Mouse (Mus musculus) hindbrain, postnatal 0 days (tissue): ENCODE data around the gene Casp7. TPM values are rescaled to one million over a fixed set of nuclear protein-coding genes. Genes with fewer than 3 reads are reported as not detected.
"Not testable (repeated sequence)": the region's sequence is repeated elsewhere in the genome, so short reads cannot be mapped to it uniquely, and the experiment has no call there.

Source experiments
- ATAC-seq: fragments of 200-750 bp; cut with Nextera tagmentation; 2 replicates; pipeline ENCODE4 v1.8.0; 2017; ENCODE audit warnings: mild to moderate bottlenecking, moderate TSS enrichment, moderate library complexity
- DNase-seq: peaks from one replicate; pipeline ENCODE4 v3.0.0-alpha.2; 2015; ENCODE audit warnings: low spot score
- H3K27ac ChIP-seq: fragments of 300-500 bp; sonication (generic); 2 replicates; pipeline ENCODE4 v1.5.1; 2014; ENCODE audit warnings: mild to moderate bottlenecking
- H3K27me3 ChIP-seq: fragments of 300-500 bp; sonication (generic); 2 replicates; pipeline ENCODE4 v1.6.1; 2014; ENCODE audit warnings: low read length, mixed read lengths; ENCODE audit not compliant: insufficient read depth
- H3K36me3 ChIP-seq: fragments of 300-500 bp; sonication (generic); 2 replicates; pipeline ENCODE4 v1.6.1; 2014; ENCODE audit warnings: low read length, mixed read lengths; ENCODE audit not compliant: insufficient read depth
- H3K4me1 ChIP-seq: fragments of 300-500 bp; sonication (generic); 2 replicates; pipeline ENCODE4 v1.6.1; 2014; ENCODE audit warnings: antibody characterized with exemption, low read length, mixed read lengths; ENCODE audit not compliant: insufficient read depth
- H3K4me2 ChIP-seq: fragments of 300-500 bp; sonication (generic); 2 replicates; pipeline ENCODE4 v1.6.1; 2014; ENCODE audit warnings: low read depth, mild to moderate bottlenecking, low read length, moderate library complexity, mixed read lengths
- H3K4me3 ChIP-seq: fragments of 300-500 bp; sonication (generic); 2 replicates; pipeline ENCODE4 v1.5.1; 2014; ENCODE audit warnings: low read length
- H3K9ac ChIP-seq: fragments of 300-500 bp; sonication (generic); replicated peaks from 2 replicates; pipeline ENCODE4 v1.6.1; 2014; ENCODE audit warnings: mild to moderate bottlenecking, low read length, moderate library complexity, mixed read lengths
- H3K9me3 ChIP-seq: fragments of 300-500 bp; sonication (generic); 2 replicates; pipeline ENCODE4 v1.6.1; 2016; ENCODE audit warnings: low read length, mixed read lengths
- CTCF ChIP-seq: IDR thresholded peaks from 2 replicates; pipeline ENCODE4 v1.5.1; 2016; ENCODE audit warnings: antibody characterized with exemption, control low read depth, low read depth
- WGBS: fragments of 180-500 bp; shearing (Covaris S2); extraction: QIAGEN DNeasy Blood & Tissue Kit; methylation state at CpG from one replicate; pipeline ENCODE4 v1.1.7; 2014; 5-methylcytosine and 5-hydroxymethylcytosine counted together
- polyA plus RNA-seq: library from polyadenylated mRNA; unstranded; fragments of >200 nt; fragmentation: Nextera tagmentation; extraction: Ambion mirVana; gene quantifications from 2 replicates; pipeline ENCODE4 v1.2.1, GENCODE M21; 2015
- total RNA-seq: library from RNA; depleted of rRNA; stranded (reverse); fragments of >200 nt; gene quantifications from 2 replicates; pipeline ENCODE4 v1.2.3, GENCODE M21; 2014

The Casp7 gene
- total and polyA plus RNA-seq, 2 experiments from 2014 or later: 17.6 to 28.1 TPM

DNA sequence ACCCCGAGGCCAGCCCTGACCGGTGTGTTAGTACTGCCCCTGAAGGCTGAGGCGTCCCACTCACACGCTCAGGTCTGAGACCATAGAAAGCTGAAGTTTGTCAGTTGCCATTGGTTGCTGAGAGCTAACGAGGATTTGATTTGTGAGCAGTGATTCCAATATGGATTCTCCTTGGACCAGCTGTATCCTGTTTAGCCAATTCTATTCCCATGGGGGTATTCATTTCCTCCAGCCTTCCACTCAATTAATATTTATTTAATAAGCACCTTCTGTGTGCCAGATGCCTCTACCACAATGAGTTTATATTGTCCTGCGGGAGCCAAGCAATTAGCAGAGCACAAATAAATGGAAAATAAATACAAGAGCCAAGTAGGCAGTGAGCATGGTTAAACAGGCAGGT is 4.9 kb downstream of the Casp7 start:
- Histone ChIP-seq H3K4me2 (no peak overlapping the region), H3K4me3 (no peak overlapping the region), H3K27me3 (no peaks in the 10 kb centered on the region), H3K4me1 (peaks cover 8% of the 10 kb centered on the region), H3K36me3 (no peaks in the 10 kb centered on the region), H3K27ac (no peak overlapping the region), H3K9ac (no peak overlapping the region), H3K9me3 (no peaks in the 10 kb centered on the region)
- DNase-seq: peak; percentile 49
- peak; percentile 33 for ATAC-seq
- 61% methylated on average over 6 of the region's 6 CpGs for WGBS
- TF ChIP-seq CTCF: no peak

DNA sequence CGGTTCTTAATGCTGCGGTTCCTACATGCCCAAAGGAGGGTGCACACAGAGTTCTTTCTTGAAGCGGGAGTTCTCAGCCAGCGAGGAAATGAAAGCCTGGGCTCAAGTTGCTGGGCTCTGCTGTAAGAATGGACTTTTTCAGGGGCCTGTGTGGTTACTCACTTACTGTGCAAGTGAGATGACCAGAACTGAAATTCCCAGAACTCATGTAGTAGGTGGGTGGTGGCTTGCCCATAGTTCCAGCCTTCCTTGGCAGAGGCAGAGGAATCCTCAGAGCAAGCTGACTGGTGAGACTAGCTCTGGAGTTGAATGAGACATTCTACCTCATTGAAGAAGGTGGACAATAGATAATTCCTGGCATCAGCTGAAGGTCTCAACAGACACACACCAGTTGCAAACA is 8.9 kb downstream of the Casp7 start:
- WGBS: 92% methylated on average over 4 of the region's 4 CpGs
- Histone ChIP-seq H3K4me1 (no peaks in the 10 kb centered on the region), H3K9ac (no peak overlapping the region), H3K27ac (no peak overlapping the region), H3K9me3 (no peaks in the 10 kb centered on the region), H3K4me2 (no peak overlapping the region), H3K36me3 (no peaks in the 10 kb centered on the region; the same call in 1 of the 2 replicates), H3K4me3 (no peak overlapping the region), H3K27me3 (no peaks in the 10 kb centered on the region)
- ATAC-seq (no peak), DNase-seq (no peak)
- TF ChIP-seq CTCF: no peak

- no peaks in the 10 kb centered on the region; the same call in 1 of the 2 replicates for H3K36me3 ChIP-seq
- H3K9me3 ChIP-seq: no peaks in the 10 kb centered on the region
- no peak overlapping the region for H3K27ac ChIP-seq
- no peak overlapping the region for H3K4me3 ChIP-seq
- no peaks in the 10 kb centered on the region for H3K27me3 ChIP-seq
- no peak overlapping the region for H3K9ac ChIP-seq
- ATAC-seq (no peak), DNase-seq (no peak)
- no peak overlapping the region for H3K4me2 ChIP-seq
- TF ChIP-seq CTCF: no peak
- no peaks in the 10 kb centered on the region for H3K4me1 ChIP-seq
- 92% methylated on average over 7 of the region's 7 CpGs for WGBS
Observed at GRCm38 (mm10) chr19:56406581-56406980, 9.7 kb downstream of the Casp7 start.

DNA sequence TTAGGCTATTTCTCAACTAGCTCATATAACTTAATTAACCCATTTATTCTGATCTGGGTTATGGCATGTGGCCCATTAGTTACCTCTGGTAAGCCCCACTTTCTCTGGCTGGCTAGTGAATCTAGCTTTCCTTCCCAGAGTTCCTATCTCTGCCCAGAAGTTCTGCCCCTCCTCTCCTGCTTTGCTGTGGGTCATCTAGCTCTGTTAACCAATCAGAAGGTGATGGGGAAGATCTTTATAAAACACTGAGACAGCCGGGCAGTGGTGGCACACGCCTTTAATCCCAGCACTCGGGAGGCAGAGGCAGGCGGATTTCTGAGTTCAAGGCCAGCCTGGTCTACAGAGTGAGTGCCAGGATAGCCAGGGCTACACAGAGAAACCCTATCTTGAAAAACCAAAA is 13.0 kb downstream of the Casp7 start:
- H3K4me1 ChIP-seq, H3K27ac ChIP-seq, H3K9ac ChIP-seq, H3K4me2 ChIP-seq, H3K36me3 ChIP-seq, H3K9me3 ChIP-seq, ATAC-seq, DNase-seq, H3K27me3 ChIP-seq, H3K4me3 ChIP-seq: not testable (repeated sequence)
- 99% methylated on average over 4 of the region's 4 CpGs for WGBS

- no peaks in the 10 kb centered on the region for H3K27me3 ChIP-seq
- no peaks in the 10 kb centered on the region for H3K9me3 ChIP-seq
- H3K4me3 ChIP-seq: no peak overlapping the region
- no peak overlapping the region for H3K9ac ChIP-seq
- ATAC-seq (no peak), DNase-seq (no peak)
- TF ChIP-seq CTCF: no peak
- no peak overlapping the region for H3K4me2 ChIP-seq
- H3K4me1 ChIP-seq: no peaks in the 10 kb centered on the region
- H3K36me3 ChIP-seq: no peaks in the 10 kb centered on the region
- WGBS: 77% methylated on average over 4 of the region's 4 CpGs
- no peak overlapping the region for H3K27ac ChIP-seq
Observed at GRCm38 (mm10) chr19:56418404-56418803, 21.5 kb downstream of the Casp7 start.

GRCm38 (mm10) chr19:56419452-56419851 is 22.5 kb downstream of the Casp7 start:
- WGBS: 77% methylated on average over 9 of the region's 9 CpGs
- no peak overlapping the region for H3K4me3 ChIP-seq
- DNase-seq (no peak), ATAC-seq (no peak)
- no peaks in the 10 kb centered on the region for H3K4me1 ChIP-seq
- no peaks in the 10 kb centered on the region for H3K27me3 ChIP-seq
- H3K4me2 ChIP-seq: no peak overlapping the region
- H3K36me3 ChIP-seq: no peaks in the 10 kb centered on the region
- H3K27ac ChIP-seq: no peak overlapping the region
- H3K9ac ChIP-seq: no peak overlapping the region
- TF ChIP-seq CTCF: no peak
- no peaks in the 10 kb centered on the region for H3K9me3 ChIP-seq

GRCm38 (mm10) chr19:56420345-56420744 is 23.4 kb downstream of the Casp7 start:
- no peak overlapping the region for H3K4me2 ChIP-seq
- H3K27me3 ChIP-seq: no peaks in the 10 kb centered on the region
- H3K9ac ChIP-seq: no peak overlapping the region
- no peak overlapping the region for H3K4me3 ChIP-seq
- no peak overlapping the region for H3K27ac ChIP-seq
- no peaks in the 10 kb centered on the region for H3K9me3 ChIP-seq
- no peaks in the 10 kb centered on the region for H3K36me3 ChIP-seq
- no peak for DNase-seq
- 87% methylated on average over 3 of the region's 3 CpGs for WGBS
- ATAC-seq: no peak
- no peak for TF ChIP-seq CTCF
- peaks cover under 1% of the 10 kb centered on the region; the same call in 1 of the 2 replicates for H3K4me1 ChIP-seq
